Mouse (Mus musculus): ENCODE measurements at regions not wholly inside any gene's neighbourhood (a gene's known extent, or its start where the extent isn't known, plus 50 kb on each side); places are given as distances from the start of the nearest gene placed in this dataset.
A peak's percentile ranks its signal among the peaks of the same experiment; 100 is the strongest.
"Not testable (repeated sequence)": the region's sequence is repeated elsewhere in the genome, so short reads cannot be mapped to it uniquely, and the experiment has no call there.

DNA sequence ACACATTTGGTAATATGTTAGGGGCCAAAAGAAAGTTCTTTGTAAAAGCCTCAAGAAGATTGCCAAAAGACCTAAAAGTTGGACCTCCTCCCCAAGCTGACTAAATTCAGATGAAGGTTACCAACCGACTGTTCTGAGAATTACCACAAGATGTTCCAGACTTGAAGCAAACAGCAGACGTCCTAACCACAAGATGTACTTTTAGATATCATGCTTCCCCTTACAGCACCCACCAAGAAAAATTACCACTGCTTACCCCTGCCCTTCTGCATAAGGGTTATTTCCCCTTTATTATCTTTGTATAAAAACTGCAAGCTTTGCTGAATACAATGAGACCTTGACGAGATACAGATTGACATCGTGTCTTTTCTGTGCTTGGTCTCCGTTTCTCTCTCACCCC, 121.6 kb upstream of the Cst10 start:
- no peaks in the 10 kb centered on the region for H3K4me1 ChIP-seq (ENCODE audit: control insufficient read depth, insufficient read depth, low read length)
- DNase-seq (ENCODE audit: low spot score) (no peak), ATAC-seq (ENCODE audit: insufficient number of reproducible peaks, low FRiP score, low TSS enrichment, low read depth) (no peak)
- H3K9me3 ChIP-seq (ENCODE audit: control insufficient read depth, low read length): no peaks in the 10 kb centered on the region
- no peak overlapping the region for H3K27ac ChIP-seq (replicated peaks; ENCODE audit: low read depth, low read length)
- 87% methylated on average over 5 of the region's 5 CpGs for WGBS
- no peaks in the 10 kb centered on the region for H3K36me3 ChIP-seq (ENCODE audit: control insufficient read depth, insufficient read depth, low read length)
- H3K4me2 ChIP-seq (ENCODE audit: low read depth, severe bottlenecking): no peak overlapping the region
- H3K4me3 ChIP-seq (ENCODE audit: low read depth, low read length): no peak overlapping the region
- no peak overlapping the region for H3K9ac ChIP-seq (ENCODE audit: low read length)
- no peaks in the 10 kb centered on the region for H3K27me3 ChIP-seq (ENCODE audit: control insufficient read depth, insufficient read depth, low read length)

DNA sequence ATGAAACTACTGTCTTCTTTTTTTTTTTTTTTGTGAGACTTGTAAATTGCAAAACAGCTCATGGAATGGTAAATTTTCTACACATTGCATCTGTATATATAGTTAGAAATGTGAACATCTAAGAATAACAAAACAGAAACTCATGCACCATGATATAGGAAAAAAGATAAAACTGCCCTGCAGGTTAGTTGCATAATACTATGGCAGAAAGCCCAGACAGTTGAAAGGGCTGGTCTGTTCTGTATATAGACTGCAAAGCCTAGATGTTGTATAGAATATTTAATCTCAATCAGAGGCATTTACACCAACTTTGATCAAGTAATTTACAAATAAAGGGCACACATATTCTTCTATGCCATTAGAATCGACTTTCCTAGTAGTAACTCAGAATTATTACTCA, 120.7 kb upstream of the Cst10 start:
- WGBS: 79% methylated on average over 1 of the region's 1 CpGs
- no peaks in the 10 kb centered on the region for H3K36me3 ChIP-seq (ENCODE audit: control insufficient read depth, insufficient read depth, low read length)
- DNase-seq (ENCODE audit: low spot score): no peak

DNA sequence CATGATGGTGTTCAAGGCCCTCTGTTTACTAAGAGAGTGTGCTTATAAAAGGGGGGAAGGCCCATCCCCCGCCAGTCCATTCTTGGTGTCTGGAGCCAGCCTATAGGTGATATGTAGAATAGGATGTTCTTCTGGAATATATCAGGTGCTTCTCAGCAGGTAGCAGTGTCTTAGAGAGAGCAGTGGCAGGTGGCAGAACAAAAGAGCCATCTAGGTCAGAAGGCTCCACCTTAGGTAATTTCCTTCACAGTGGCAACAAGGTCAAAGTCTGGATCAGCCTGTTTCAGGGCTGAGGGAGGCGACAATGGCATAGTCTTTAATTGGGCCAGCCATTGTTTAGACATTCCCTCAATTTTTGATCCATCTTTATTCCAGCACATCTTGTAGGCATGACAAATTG, 107.9 kb upstream of the Cst10 start:
- H3K9ac ChIP-seq (ENCODE audit: low read length); H3K27me3 ChIP-seq (ENCODE audit: control insufficient read depth, insufficient read depth, low read length); H3K4me1 ChIP-seq (ENCODE audit: control insufficient read depth, insufficient read depth, low read length); H3K36me3 ChIP-seq (ENCODE audit: control insufficient read depth, insufficient read depth, low read length); ATAC-seq (ENCODE audit: insufficient number of reproducible peaks, low FRiP score, low TSS enrichment, low read depth); H3K27ac ChIP-seq (replicated peaks; ENCODE audit: low read depth, low read length); H3K4me2 ChIP-seq (ENCODE audit: low read depth, severe bottlenecking); H3K9me3 ChIP-seq (ENCODE audit: control insufficient read depth, low read length); H3K4me3 ChIP-seq (ENCODE audit: low read depth, low read length); DNase-seq (ENCODE audit: low spot score): not testable (repeated sequence)
- whole genome bisulfite sequencing: 89% methylated on average over 2 of the region's 2 CpGs

More for the DNA sequence above, 120.7 kb upstream of the Cst10 start:
- no peak overlapping the region for H3K9ac ChIP-seq (ENCODE audit: low read length)
- H3K9me3 ChIP-seq (ENCODE audit: control insufficient read depth, low read length): no peaks in the 10 kb centered on the region
- no peak for ATAC-seq (ENCODE audit: insufficient number of reproducible peaks, low FRiP score, low TSS enrichment, low read depth)
- H3K4me3 ChIP-seq (ENCODE audit: low read depth, low read length): no peak overlapping the region
- H3K27ac ChIP-seq (replicated peaks; ENCODE audit: low read depth, low read length): no peak overlapping the region
- H3K4me2 ChIP-seq (ENCODE audit: low read depth, severe bottlenecking): no peak overlapping the region
- no peaks in the 10 kb centered on the region for H3K27me3 ChIP-seq (ENCODE audit: control insufficient read depth, insufficient read depth, low read length)
- H3K4me1 ChIP-seq (ENCODE audit: control insufficient read depth, insufficient read depth, low read length): no peaks in the 10 kb centered on the region

DNA sequence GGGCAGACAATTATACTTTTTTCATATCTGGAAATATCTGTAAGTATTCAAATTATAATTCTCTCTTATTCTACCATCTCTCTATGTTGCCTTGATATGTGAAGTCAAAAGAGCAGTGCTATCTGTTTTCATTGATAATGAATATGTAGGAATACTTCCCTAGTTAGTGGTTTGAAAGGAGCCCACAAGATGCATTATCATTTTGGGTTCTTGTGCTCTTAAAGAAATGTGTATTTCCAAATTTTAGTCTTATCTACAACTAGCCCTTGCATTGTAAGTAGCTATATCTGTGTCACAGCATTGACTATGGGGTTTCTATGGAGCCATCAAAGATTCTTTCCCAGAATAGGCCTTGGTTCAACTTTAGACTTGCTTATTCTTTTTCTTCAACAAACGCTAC, 99.3 kb upstream of the Cst10 start:
- H3K9me3 ChIP-seq (ENCODE audit: control insufficient read depth, low read length): no peaks in the 10 kb centered on the region
- no peak overlapping the region for H3K4me2 ChIP-seq (ENCODE audit: low read depth, severe bottlenecking)
- no peaks in the 10 kb centered on the region for H3K36me3 ChIP-seq (ENCODE audit: control insufficient read depth, insufficient read depth, low read length)
- no peaks in the 10 kb centered on the region for H3K27me3 ChIP-seq (ENCODE audit: control insufficient read depth, insufficient read depth, low read length)
- no peak overlapping the region for H3K4me3 ChIP-seq (ENCODE audit: low read depth, low read length)
- DNase-seq (ENCODE audit: low spot score): no peak
- no peaks in the 10 kb centered on the region for H3K4me1 ChIP-seq (ENCODE audit: control insufficient read depth, insufficient read depth, low read length)
- WGBS: 88% methylated on average over 1 of the region's 1 CpGs
- H3K27ac ChIP-seq (replicated peaks; ENCODE audit: low read depth, low read length): no peak overlapping the region
- ATAC-seq (ENCODE audit: insufficient number of reproducible peaks, low FRiP score, low TSS enrichment, low read depth): no peak
- no peak overlapping the region for H3K9ac ChIP-seq (ENCODE audit: low read length)

DNA sequence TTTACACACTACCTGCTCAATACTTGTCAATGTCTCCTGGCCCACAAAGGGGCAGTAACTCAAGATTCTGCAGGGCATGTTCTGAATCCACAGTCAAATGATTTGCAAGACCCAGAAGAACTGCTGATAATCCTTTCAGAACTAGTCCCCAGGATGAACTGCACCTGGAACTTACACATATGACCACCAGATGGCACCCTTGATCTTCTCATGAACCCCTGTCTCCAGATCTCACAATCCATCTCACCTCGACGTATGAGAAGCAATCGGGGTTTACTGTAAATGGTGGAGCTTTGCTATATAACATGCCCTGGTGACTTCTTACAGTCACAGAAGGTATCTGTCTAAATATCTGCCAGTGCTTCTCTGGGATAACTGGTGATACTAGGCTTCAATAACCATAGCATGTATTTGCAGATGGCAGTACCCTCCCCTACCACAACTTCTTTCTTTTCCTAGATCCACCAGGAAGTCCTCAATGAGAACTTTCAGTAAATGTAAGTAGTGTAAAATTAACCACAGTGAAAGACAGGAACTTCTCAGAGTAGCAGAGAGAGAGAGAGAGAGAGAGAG, 54.5 kb upstream of the Cst10 start:
- Histone ChIP-seq H3K36me3 (ENCODE audit: control insufficient read depth, insufficient read depth, low read length) (no peaks in the 10 kb centered on the region), H3K27ac (replicated peaks; ENCODE audit: low read depth, low read length) (no peak overlapping the region), H3K4me3 (ENCODE audit: low read depth, low read length) (no peak overlapping the region), H3K27me3 (ENCODE audit: control insufficient read depth, insufficient read depth, low read length) (no peaks in the 10 kb centered on the region), H3K9ac (ENCODE audit: low read length) (no peak overlapping the region), H3K4me2 (ENCODE audit: low read depth, severe bottlenecking) (no peak overlapping the region), H3K4me1 (ENCODE audit: control insufficient read depth, insufficient read depth, low read length) (no peaks in the 10 kb centered on the region), H3K9me3 (ENCODE audit: control insufficient read depth, low read length) (no peaks in the 10 kb centered on the region)
- ATAC-seq (ENCODE audit: insufficient number of reproducible peaks, low FRiP score, low TSS enrichment, low read depth): 0 out of 2 replicates have a peak, but pooled peaks have one; percentile 72
- 23% methylated on average over 3 of the region's 3 CpGs for WGBS
- DNase-seq (ENCODE audit: low spot score): peak; percentile 63

All from limb, embryonic 11.5 days (tissue).